Mouse (Mus musculus): ENCODE measurements at regions not wholly inside any gene's neighbourhood (a gene's known extent, or its start where the extent isn't known, plus 50 kb on each side); places are given as distances from the start of the nearest gene placed in this dataset.

DNA sequence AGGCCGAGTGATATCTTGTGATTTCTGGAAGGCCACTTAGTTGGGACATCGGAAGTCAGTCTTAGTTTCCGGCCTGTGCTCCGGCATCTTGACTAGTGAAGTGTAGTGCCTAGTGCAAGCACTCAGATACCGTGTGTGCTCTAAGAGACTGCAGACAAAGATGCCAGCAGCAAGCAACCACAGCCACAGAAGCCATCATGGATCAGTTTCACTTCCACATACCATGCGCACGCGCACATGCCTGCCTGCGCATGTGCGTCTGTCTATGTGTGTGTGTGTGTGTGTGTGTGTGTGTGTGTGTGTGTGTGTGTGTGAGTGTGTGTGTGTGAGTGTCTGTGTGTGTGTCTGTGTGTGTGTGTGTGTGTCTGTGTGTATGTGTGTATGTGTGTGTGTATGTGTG is 177.4 kb downstream of the Irs2 start:
- no peak for DNase-seq (ENCODE audit: extremely low spot score in 1 of 2, low spot score in 2 of 2)
- no peak overlapping the region for H3K27ac ChIP-seq
- H3K4me3 ChIP-seq, result no peak overlapping the region
- intact Hi-C loops (cut with DNase I), result no loop called here
- no peak for TF ChIP-seq CTCF (IDR thresholded peaks at IDR 0.05)

DNA sequence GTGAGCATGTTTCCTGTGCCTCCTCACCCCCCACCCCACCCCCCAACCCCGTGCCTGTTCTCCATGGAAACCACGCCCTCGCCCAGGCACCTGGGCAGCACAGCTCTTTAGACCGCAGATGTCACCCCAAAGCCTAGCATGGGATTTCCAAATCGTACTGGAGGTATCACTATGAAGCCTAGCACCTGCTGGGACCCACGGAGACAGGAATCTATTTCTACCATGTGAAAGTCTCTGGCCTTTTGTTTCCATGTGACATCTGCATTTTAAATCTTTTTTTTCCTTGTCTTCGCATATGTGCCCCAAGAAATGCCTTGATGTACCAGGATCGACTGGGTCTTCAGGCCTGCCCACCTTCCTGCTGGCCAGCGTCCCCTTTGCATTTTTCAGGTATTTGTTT is 179.7 kb downstream of the Irs2 start:
- intact Hi-C loops (cut with DNase I), result loop anchor here (5.0 kb wide), 2 partner anchors 69 to 179 kb away; partner anchors contain the start of gene Irs2
- no peak for TF ChIP-seq CTCF (IDR thresholded peaks at IDR 0.05)
- Histone ChIP-seq H3K4me3 (no peak overlapping the region), H3K27ac (no peak overlapping the region)
- no peak for DNase-seq (ENCODE audit: extremely low spot score in 1 of 2, low spot score in 2 of 2)

DNA sequence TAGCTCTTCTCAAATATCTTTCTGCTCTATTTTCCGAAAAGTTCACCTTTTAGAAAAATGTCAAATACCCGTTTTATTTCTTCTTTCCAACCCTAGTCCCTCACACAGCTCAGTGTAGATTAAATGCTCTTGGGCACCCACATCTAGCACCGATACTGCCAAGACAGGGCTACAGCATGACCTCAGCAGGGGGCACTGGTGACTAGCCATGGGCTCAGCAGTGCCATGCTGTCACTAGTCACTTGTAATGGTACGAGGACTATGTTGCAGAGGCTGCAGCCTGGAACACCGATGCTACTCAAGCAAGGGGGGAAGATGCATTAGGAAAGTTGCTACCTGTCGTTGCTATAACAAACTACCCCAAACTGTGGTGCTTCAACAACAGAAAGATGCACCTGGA is 180.7 kb downstream of the Irs2 start:
- peak; percentile 30 for TF ChIP-seq CTCF (IDR thresholded peaks at IDR 0.05)
- no peak overlapping the region for H3K4me3 ChIP-seq
- DNase-seq (ENCODE audit: extremely low spot score in 1 of 2, low spot score in 2 of 2), result no peak
- no peak overlapping the region for H3K27ac ChIP-seq
- intact Hi-C loops (cut with DNase I), result loop anchor here (5.0 kb wide), 2 partner anchors 70 to 180 kb away; partner anchors contain the start of gene Irs2

DNA sequence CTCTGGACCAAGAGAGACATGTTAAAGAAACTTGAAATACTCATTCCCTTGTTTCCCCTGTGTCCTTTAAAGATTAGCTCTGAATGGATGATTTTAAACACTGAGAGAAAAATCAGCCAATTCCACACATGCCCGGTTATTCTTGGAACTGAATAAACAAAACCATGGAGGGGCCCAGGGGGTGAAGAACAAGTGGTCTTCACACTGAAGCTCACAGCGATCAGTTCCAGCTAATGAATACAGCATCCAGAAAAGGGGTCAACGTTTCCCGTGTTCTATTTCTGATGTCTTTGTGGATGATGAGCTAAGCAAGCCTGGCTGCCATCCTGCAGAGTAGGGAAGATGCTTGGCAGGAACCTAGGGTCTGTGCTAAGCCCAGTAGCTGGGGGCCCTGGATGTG is 182.3 kb downstream of the Irs2 start:
- TF ChIP-seq CTCF (IDR thresholded peaks at IDR 0.05), result no peak
- Histone ChIP-seq H3K4me3 (no peak overlapping the region), H3K27ac (no peak overlapping the region)
- intact Hi-C loops (cut with DNase I), result loop anchor here (5.0 kb wide), 2 partner anchors 71 to 181 kb away; partner anchors contain the start of gene Irs2
- no peak for DNase-seq (ENCODE audit: extremely low spot score in 1 of 2, low spot score in 2 of 2)

DNA sequence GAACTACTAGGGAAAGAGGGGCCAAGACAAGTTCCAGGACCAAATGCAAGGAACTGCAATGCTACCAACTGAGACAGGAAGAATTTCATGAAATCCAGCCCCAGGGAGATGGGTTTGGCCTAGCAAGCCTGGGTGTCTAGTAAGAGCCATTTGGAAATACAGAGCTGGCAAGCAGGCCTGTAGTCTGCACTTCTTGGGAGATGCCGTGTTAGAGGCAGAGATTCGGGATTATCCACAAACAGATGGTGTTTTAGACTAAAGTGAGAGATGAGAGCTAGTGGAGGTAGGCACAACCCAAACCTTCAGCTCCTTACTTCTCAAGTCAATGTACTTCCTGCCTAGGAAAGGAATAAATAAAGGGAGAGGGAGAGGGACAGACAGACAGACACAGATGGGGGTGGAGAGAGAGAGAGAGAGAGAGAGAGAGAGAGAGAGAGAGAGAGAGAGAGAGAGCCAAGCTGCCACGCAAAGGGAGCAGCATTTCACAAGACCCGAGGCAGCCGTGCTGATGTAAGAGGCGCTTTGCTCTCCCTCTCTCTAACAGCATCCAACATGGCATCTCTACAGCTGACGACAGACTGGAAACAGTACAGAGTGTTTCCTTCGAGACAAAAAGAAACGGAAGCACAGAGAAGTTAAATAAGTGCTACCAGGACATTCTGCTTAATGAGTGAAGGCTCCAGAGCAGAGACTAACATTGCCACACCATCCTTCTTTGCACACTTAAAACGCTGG is 182.9 kb downstream of the Irs2 start:
- intact Hi-C loops (cut with DNase I), result loop anchor here (5.0 kb wide), 2 partner anchors 72 to 182 kb away; partner anchors contain the start of gene Irs2
- no peak overlapping the region for H3K27ac ChIP-seq

DNA sequence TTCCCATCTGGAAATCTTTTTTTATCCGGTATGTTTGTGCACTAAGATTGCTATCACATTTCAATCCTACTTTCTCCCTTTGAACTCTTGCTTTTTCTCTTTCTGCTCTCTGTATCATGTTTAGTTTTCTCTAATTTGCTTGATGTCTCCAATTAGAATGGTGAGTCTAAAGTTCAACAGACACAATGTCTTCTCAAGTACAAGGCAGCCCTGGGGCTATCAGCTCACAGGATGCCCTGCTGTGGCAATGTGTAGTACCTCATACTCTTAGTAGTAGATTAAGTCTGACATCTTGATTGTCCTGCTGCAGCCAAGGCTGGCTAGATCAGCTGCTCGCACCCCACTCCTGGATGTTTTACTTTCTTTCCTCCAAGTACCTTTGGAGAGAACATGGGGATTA is 186.4 kb downstream of the Irs2 start:
- H3K27ac ChIP-seq, result no peak overlapping the region
- DNase-seq (ENCODE audit: extremely low spot score in 1 of 2, low spot score in 2 of 2), result no peak
- H3K4me3 ChIP-seq, result no peak overlapping the region
- intact Hi-C loops (cut with DNase I), result no loop called here
- TF ChIP-seq CTCF (IDR thresholded peaks at IDR 0.05), result no peak

More for the DNA sequence above, 182.9 kb downstream of the Irs2 start:
- TF ChIP-seq CTCF (IDR thresholded peaks at IDR 0.05), result no peak
- DNase-seq (ENCODE audit: extremely low spot score in 1 of 2, low spot score in 2 of 2), result no peak
- no peak overlapping the region for H3K4me3 ChIP-seq

DNA sequence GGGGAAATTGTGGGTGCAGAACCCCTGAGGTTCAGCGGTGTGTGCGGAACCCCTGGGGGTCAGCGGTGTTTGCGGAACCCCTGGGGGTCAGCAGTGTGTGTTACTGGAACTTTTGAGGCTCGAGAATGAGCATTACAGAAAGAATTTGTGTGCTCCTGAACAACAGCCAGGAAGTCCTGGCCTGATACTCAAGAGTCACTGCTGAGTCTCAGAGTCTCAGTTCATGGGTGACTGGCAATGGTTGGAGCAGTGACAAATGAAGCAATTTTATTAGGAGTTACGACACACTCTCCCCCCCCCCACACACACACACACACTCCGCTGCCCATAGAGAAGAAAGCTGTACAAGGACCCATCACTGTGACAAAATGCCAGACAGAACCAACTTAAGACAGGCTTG is 193.8 kb downstream of the Irs2 start:
- Histone ChIP-seq H3K27ac (no peak overlapping the region), H3K4me3 (no peak overlapping the region)
- intact Hi-C loops (cut with DNase I), result loop anchor here (5.0 kb wide), 3 partner anchors 193 to 392 kb away; partner anchors contain the start of gene Irs2
- TF ChIP-seq CTCF (IDR thresholded peaks at IDR 0.05), result no peak
- no peak for DNase-seq (ENCODE audit: extremely low spot score in 1 of 2, low spot score in 2 of 2)

DNA sequence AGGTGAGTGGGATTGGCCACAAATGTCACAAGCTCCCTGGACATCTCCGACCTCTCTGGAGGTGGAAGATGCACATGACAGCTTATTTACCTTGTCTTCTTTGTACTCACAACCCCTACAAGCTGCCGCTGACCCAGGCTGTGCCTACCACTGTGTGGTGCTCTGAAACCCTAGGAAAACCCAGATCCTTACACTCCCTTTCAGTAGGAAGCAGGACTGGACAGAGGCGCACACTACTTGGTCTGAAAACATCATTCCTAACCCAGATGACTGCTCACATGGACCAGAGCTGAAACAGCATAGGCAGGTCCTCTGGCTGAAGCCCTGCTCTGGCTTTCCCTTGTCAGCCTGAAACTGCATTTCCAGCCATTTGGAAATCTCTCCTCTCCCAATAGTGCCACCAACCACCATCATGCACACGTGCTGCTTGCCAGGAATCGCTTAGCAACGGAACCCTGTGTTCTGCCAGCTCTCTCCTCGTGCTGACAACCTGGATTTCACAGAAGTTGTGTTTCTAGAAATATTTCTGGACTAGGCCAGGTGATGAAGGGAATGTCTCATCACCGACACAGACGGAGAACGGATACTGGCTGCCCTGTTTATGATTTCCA is 196.1 kb downstream of the Irs2 start:
- intact Hi-C loops (cut with DNase I), result loop anchor here (5.0 kb wide), 3 partner anchors 195 to 390 kb away; partner anchors contain the start of gene Irs2
- Histone ChIP-seq H3K27ac (0 out of 2 replicates have a peak overlapping the region, but pooled peaks have one; percentile 33), H3K4me3 (no peak overlapping the region)
- TF ChIP-seq CTCF (IDR thresholded peaks at IDR 0.05), result no peak; the same call in 1 of the 2 replicates
- DNase-seq (ENCODE audit: extremely low spot score in 1 of 2, low spot score in 2 of 2), result peak; percentile 52 to 60

DNA sequence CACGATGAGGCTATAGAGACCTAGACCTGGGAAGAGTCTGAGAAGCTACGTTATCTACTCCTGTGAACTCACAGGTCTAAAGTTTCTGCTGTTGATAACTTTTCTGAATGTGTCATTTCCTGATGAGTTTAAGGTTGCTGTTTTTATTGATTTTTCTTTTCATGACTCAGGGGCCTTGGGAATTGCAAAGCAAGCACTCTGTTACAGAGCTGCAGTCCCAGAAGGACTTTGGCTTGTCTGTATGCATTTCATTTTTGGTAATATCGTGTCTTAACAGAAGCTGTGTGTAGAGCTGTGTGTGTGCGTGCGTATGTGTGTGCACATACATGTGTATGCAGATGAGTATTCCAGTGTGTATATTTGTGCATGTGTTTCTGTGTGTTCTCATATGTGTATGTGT is 201.2 kb downstream of the Irs2 start:
- Histone ChIP-seq H3K27ac (no peak overlapping the region), H3K4me3 (no peak overlapping the region)
- TF ChIP-seq CTCF (IDR thresholded peaks at IDR 0.05), result no peak
- intact Hi-C loops (cut with DNase I), result no loop called here
- DNase-seq (ENCODE audit: extremely low spot score in 1 of 2, low spot score in 2 of 2), result no peak

DNA sequence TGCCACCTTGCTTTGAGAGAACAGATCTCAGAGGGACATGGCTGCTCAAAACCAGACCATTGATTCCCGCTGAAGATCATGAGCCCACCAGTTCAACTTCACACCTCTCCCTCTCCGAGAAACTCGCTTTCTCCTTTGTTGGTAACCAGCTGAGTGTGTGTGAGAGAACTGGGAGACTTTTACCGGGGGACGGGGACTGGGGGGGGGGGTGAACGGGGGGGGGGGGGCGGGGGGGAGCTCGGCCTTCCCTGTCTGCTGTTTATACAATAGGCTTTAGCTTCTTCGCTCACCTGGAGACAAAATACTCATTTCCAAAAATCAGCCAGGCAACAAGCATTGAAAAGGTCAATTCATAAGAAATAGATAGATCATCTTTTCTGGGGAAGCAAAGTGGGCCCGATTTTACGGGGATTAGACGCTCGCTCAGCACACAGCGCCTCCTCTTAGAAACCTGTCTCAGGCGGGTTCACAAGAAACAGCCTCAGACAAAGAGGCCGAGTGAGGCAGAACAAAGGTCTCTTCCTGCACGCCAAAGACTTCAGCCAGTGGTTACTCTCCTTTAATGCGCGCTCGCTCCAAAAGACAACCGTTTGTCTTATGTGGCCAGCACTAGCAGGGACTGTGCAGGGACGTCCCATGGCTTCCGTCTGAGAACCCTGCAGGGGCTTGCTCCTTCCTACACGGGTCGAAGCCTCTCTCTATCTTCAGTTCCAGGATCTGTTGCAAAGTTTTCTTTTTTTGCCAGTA is 202.7 kb downstream of the Irs2 start:
- Histone ChIP-seq H3K4me3 (no peak overlapping the region), H3K27ac (no peak overlapping the region)
- TF ChIP-seq CTCF (IDR thresholded peaks at IDR 0.05), result no peak
- intact Hi-C loops (cut with DNase I), result no loop called here
- DNase-seq (ENCODE audit: extremely low spot score in 1 of 2, low spot score in 2 of 2), result no peak

DNA sequence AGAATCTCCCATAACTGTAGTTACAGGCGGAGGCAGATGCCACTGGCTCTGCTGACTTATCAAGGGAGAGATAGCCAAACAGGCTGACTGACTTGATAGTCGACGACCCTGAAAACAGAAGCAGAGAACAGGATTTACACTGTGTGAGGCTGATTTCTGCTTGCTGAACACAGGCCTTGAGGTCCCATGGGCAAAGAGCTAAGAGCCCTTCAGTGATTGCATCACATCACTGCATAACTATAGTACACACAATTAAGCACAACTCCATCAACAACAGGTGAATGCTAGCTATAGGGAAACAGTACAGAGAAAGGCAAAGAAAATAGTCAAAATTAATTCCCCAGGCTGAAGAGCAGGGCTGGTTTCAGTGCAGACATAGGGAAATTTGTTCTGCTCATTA is 203.3 kb downstream of the Irs2 start:
- no peak for DNase-seq (ENCODE audit: extremely low spot score in 1 of 2, low spot score in 2 of 2)
- intact Hi-C loops (cut with DNase I), result no loop called here
- TF ChIP-seq CTCF (IDR thresholded peaks at IDR 0.05), result no peak

DNA sequence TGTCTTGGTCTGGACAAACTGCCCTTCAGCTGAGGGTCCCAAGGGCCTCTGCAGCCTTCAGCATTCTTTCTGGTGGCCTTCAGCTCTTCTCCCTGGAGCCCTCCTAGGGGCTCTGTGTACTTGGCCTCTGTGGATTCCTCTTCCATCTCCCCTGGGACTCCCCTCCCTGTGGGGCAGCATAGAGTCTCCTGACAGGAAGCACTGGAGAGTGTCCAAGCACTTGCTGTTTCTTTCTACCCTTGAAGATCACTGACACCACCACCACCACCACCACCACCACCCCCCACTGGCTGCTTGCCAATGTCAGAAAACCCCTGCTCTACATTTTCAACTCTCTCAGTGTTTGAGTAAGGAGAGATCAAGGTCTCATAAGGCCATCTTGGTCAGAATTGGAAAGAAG is 206.3 kb downstream of the Irs2 start:
- no peak for TF ChIP-seq CTCF (IDR thresholded peaks at IDR 0.05)
- intact Hi-C loops (cut with DNase I), result no loop called here
- H3K27ac ChIP-seq, result no peak overlapping the region

More for the DNA sequence above, 203.3 kb downstream of the Irs2 start:
- Histone ChIP-seq H3K27ac (no peak overlapping the region), H3K4me3 (no peak overlapping the region)

More for the DNA sequence above, 206.3 kb downstream of the Irs2 start:
- no peak for DNase-seq (ENCODE audit: extremely low spot score in 1 of 2, low spot score in 2 of 2)
- H3K4me3 ChIP-seq, result no peak overlapping the region

All from left cerebral cortex, adult 2 months (tissue).